Mouse (Mus musculus) mouse trophoblast stem cell (cell line): ENCODE measurements at regions not wholly inside any gene's neighbourhood (a gene's known extent, or its start where the extent isn't known, plus 50 kb on each side); places are given as distances from the start of the nearest gene placed in this dataset.

ENCODE experiments used
- in situ Hi-C, 2 experiments: fragments of 300-500 bp; cut with MseI, MboI; formaldehyde crosslinking; loops; 2 replicates in 1 of 2; 3 replicates in 1 of 2; pipeline ENCODE4 v1.15.1; 2025

- in situ Hi-C loops = no loop called here
Measured at GRCm38 (mm10) chr11:111688186-111688860, 622.4 kb downstream of the Kcnj2 start.

- in situ Hi-C loops = no loop called here
Measured at GRCm38 (mm10) chr11:111689899-111690298, 623.9 kb downstream of the Kcnj2 start.

DNA sequence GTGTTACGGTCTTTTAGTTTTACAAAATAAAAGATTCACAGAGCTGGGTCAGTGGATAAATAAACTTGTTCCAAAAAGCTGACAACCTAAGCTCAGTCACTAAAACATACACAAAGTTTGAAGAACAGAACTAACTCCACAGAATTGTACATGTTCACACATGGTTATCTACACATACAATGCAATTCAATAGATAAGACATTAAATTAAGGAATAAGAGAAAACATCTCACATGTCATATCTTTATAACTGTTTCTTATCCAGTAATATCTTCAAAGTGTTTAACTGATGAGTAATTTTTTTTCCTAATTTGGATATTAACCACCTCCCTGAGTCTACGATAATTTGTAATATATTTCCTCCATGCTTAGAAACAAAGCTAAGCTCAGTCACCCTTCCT is 625.5 kb downstream of the Kcnj2 start:
- in situ Hi-C loops = no loop called here

DNA sequence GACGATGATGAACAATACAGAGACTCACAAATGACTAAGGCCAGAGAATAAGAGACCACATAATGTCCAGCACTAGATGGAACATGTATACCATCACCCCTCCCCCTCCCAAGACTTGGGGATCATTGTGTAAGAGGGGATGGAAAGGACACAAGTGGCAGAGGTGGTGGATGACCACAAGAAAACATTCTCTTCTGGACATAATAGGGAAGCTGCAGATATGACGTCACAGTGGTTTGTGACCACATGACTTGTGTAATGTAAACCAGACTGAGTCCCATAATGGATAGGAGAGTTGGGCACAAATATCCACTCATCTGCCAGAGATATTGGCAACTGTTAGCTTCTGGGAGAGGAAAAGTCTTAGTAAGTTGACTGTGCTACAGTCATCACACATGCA is 630.7 kb downstream of the Kcnj2 start:
- in situ Hi-C loops = no loop called here

- in situ Hi-C loops = no loop called here
Measured at GRCm38 (mm10) chr11:111699862-111700261, 633.9 kb downstream of the Kcnj2 start.

- in situ Hi-C loops = no loop called here
Measured at GRCm38 (mm10) chr11:111706882-111707281, 640.9 kb downstream of the Kcnj2 start.

GRCm38 (mm10) chr11:111715401-111715800 is 649.4 kb downstream of the Kcnj2 start:
- in situ Hi-C loops = no loop called here

DNA sequence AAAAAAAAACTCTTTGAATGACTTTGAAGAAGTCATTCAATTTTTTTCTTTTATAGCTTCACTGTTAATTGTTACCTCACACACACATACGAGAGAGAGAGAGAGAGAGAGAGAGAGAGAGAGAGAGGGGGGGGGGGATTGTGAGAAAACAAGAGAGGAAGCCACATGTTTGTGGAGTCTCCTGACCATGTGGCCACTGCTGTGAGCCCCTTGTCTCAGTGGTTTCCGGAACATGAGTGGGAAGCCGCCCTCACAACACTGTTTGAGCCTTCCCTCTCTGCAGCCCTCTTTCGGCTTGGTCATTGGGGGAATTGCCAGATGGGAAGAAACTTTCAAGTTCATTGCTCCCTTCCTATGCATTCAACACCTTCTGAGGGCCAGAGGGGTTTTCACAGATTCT is 656.3 kb downstream of the Kcnj2 start:
- in situ Hi-C loops = no loop called here

DNA sequence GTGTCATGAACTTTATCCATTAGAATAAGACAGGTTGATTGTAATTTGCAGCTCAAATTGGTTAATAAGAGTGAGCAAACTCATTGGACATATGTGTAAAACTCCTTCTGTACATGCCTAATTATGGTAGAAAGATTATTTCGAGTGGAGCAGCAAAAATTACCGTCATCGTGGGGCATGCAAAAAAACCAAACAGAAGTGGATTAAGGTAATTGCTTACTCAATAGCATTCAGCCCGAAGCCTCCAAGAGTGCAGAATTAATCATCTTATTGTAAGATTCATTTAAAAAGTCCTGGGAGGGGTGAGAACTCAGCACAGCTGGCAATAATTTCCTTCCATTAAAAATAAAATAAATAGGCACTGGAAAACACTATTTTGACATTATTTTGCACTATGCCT is 662.2 kb downstream of the Kcnj2 start:
- in situ Hi-C loops = no loop called here

DNA sequence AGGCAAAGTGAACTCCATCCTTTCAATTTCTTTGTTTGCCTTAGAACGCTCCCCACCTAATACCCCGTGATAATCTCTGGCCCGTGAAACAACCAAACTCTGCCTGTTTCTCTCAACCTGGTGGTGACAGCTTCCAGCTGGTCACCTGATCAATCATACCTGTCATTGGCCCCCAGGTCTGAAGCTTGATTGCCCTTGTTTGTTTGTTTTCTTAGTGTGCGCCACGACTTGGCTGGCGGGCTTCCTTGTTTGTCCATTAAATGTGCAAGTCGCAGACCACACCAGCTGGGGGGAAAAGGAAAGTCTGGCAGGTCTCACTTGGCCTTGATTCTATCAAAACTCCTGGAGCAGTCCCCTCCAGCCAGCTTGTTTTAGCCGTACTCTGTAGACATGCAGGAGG is 666.1 kb downstream of the Kcnj2 start:
- in situ Hi-C loops = no loop called here

DNA sequence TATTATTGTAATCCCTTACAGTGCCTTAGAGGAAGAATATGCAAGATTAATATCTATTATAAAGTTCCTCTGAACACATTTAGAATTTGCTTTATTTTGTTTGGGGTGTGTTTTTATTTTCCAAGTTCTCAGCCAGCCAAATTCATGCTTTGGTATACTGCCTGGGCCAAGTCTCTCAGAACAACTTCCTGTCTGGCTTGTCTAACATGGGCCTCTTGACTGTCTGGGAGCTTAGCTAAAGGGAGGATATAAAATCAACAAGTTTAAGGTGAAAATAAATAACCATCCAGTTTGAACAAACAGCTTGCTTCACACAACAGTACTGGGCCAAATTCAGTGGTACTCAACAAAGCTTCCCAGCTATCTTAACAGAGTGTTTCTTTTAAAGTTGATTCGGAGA is 669.5 kb downstream of the Kcnj2 start:
- in situ Hi-C loops = no loop called here

DNA sequence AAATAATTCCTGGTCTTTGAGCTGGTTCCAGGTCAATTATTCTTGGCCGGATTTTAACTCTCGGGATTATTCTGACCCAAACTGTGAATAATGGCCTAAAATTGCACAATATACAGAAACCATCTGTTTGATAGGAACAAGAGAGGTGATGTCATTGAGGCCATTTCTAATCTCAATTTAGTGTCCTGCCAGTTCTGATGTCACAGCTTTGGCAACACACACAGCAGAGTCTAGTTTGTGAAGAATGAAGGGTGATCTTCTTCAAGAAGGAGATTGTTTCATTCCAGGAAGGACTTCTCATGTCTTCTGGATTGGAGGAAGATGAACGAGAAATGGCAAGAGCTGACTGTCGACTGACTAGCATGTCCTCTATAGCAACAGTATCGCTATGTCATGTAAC is 670.0 kb downstream of the Kcnj2 start:
- in situ Hi-C loops = no loop called here

- in situ Hi-C loops = no loop called here
Measured at GRCm38 (mm10) chr11:111743356-111743755, 677.4 kb downstream of the Kcnj2 start.

DNA sequence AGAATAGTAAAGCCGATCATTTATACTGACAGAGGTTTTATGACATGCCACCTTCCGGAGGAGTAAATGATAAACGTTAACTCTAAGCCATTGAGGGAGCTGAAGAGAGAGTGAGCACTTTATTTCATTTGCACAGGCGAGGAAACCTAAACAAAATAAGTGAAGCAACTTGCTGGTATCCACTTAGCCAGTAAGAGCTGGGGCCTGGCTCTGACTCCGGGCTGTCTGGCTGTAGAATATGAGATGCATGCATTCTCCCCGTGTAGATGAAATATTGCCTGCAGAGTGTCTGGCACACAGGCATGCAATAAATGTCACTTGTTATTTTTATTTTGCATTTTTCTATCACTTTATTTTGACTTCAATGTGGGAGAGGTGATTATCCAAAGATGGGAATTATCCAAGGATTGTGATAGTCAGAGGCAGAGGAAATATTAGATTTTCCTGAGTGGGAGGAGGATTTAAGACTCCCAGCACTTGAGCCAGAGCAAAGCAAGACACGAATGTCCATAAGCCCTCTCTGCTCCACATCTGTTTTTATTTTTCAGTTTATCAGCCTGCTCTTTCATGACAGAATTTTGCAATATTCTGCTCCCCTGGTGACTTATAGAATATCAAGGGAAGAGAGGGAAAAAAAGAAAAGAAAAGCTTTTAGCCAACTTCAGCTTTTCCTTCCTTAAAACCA is 681.4 kb downstream of the Kcnj2 start:
- in situ Hi-C loops = no loop called here

DNA sequence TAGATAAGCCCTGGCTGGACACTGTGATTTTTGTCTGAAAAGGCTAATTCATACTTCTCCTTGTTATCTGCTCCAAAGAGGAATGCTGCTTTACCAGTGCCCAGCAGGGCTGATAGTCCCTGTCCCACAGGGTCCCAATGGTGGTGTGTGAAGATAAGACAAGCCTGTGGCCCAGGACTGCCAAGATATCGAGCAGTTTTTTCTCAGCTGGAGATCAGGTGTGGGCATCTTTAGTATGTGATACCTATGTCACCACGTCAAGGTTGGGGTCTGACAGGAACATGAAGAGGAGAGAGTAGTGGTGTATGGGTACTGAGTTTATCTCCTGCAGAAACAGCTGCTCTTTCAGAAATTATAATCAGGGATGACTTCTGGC is 682.0 kb downstream of the Kcnj2 start:
- in situ Hi-C loops = no loop called here

DNA sequence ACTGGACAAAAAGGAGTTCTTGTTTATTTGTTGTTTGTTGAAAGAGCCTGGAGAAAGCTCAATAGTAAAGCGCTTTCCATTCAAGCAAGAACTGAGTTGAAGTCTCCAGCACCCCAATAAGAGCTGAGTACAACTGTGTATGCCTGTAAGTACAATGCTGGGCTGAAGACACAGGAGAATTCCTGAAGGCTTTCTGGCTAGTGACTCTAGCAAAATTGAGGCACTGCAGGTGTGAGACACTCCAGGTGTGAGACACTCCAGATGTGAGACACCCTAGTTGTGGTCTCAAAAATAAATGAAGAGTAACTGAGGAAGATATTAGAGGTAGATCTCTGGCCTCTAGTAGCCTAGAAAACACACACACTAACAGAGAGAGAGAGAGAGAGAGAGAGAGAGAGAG is 682.5 kb downstream of the Kcnj2 start:
- in situ Hi-C loops = no loop called here

GRCm38 (mm10) chr11:111754735-111755134 is 688.8 kb downstream of the Kcnj2 start:
- in situ Hi-C loops = no loop called here

DNA sequence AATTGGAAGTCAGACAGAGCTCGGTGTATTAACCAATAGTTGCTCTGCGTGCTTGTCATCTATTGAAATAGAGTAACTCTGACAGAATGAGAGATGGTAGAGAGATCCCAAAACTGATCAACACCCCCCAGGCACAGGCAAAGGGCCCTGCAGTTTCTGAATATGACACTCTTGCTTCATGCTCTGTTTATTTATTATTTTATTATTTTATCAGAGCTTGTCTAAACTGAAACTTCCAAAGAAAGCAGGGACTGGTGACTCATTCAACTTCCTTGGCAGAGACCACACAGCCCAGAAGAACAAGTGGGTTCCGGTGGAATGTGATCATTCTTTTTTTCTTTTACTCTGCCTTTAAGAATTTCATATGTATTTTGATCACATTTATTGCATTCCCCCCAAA is 697.1 kb downstream of the Kcnj2 start:
- in situ Hi-C loops = no loop called here

GRCm38 (mm10) chr11:111766371-111767011 is 700.5 kb downstream of the Kcnj2 start:
- in situ Hi-C loops = no loop called here

DNA sequence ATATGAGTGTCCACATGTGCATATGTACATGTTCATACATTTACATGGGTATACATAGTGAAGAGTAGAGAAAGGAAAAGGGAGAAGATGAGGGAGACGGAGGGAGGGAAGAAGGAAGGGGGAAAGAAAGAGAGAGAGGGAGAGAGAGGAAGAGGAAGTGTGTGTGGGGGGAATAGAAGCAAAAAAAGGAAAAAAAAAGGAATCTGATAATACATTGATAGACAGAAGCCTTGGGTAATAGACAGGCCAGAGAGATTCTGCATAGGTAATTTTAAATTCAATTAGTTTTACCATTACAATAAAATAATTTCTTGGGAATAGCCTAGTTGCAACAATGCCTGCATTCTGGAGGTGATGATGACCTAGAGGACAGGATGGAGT is 701.0 kb downstream of the Kcnj2 start:
- in situ Hi-C loops = no loop called here

DNA sequence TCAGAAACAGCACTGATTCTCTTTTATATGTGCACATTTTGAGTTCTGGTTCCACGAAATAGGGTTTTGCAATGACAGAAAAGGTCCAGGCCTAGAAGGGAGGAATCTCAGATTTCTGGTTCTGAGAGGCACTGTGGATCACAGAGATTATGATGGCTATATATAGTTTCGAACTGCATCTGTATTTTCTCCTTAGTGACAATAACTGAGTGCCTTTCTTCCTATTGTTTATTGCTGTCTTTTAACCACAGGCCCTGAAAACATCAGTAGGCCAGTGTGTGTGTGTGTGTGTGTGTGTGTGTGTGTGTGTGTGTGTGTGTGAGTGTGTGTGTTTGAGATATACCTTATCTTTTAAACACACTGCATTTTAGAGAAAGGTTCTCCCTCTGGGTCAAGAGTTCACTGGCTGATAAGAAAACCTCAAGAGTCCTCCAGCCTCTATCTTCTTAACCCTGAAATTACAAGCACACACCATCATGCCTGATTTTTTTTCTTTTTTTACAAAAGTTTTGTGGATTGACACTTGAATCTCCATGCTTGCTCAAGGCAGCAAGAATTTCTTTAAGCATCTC is 708.2 kb downstream of the Kcnj2 start:
- in situ Hi-C loops = no loop called here

DNA sequence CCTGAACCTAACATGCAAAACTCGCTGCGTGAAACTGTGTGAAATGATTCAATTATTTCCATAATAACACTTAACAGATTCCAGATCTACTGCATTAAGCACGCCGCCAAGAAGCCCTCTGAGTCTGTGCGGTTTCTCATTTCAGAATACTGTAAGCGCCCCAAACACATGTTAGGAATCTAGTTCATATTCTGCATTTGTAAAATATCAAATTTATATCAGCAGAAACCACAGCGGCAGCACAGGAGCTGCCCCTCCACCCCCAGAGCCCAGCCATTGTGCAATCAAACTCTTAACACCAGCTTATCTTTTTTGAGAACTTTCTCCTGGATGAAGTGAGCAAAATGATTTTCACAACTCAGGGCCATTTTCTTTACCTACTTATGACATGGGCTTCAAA is 715.4 kb downstream of the Kcnj2 start:
- in situ Hi-C loops = no loop called here
